Mouse (Mus musculus) kidney, adult 2 months (tissue): Measurements from ENCODE around the gene Ror2. TPM values are rescaled to one million over a fixed set of nuclear protein-coding genes. Genes with fewer than 3 reads are reported as not detected.
A peak's percentile ranks its signal among the peaks of the same experiment; 100 is the strongest.

Experiments
- DNase-seq: peaks from one replicate; pipeline ENCODE4 v3.0.0; 2021
- H3K27ac ChIP-seq: fragments of 200-500 bp; 2 replicates; pipeline ENCODE4 v1.5.1; 2012; ENCODE audit warnings: low read depth, low read length, control low read depth, inconsistent platforms; ENCODE audit not compliant: insufficient read depth
- H3K27me3 ChIP-seq: fragments of 200-500 bp; replicated peaks from 2 replicates; pipeline ENCODE4 v1.6.1; 2012; ENCODE audit warnings: mild to moderate bottlenecking, moderate library complexity, low read length, inconsistent platforms; ENCODE audit not compliant: control insufficient read depth, insufficient read depth
- H3K36me3 ChIP-seq: fragments of 200-500 bp; 2 replicates; pipeline ENCODE4 v1.6.1; 2012; ENCODE audit warnings: mild to moderate bottlenecking, moderate library complexity, low read length, inconsistent platforms; ENCODE audit not compliant: control insufficient read depth, insufficient read depth
- H3K4me1 ChIP-seq: fragments of 200-500 bp; 2 replicates; pipeline ENCODE4 v1.6.1; 2011; ENCODE audit warnings: low read length; ENCODE audit not compliant: control insufficient read depth, insufficient read depth
- H3K4me3 ChIP-seq: fragments of 200-500 bp; 2 replicates; pipeline ENCODE4 v1.5.1; 2011; ENCODE audit warnings: mild to moderate bottlenecking, low read depth, low read length, control low read depth; ENCODE audit not compliant: insufficient read depth
- CTCF ChIP-seq: fragments of 200-500 bp; conservative IDR thresholded peaks from 2 replicates; pipeline ENCODE4 v1.5.1; 2011; ENCODE audit warnings: low read depth, mild to moderate bottlenecking, control low read depth, low read length, moderate library complexity, mixed read lengths; ENCODE audit not compliant: insufficient read depth, insufficient read length
- POLR2A ChIP-seq: fragments of 200-500 bp; IDR thresholded peaks from one replicate; pipeline ENCODE4 v1.6.1; 2011; ENCODE audit warnings: low read depth, low read length, control low read depth
- WGBS: fragments of 180-500 bp; shearing (Covaris S2); methylation state at CpG from one replicate; pipeline ENCODE4 v1.1.7; 2018; 5-methylcytosine and 5-hydroxymethylcytosine counted together
- polyA plus RNA-seq: library from polyadenylated mRNA; depleted of rRNA; stranded (reverse); fragments of >200 nt; gene quantifications from 2 replicates; pipeline ENCODE4 v1.2.3, GENCODE M21; 2012

Gene Ror2
- polyA plus RNA-seq, 1 experiment: 3.7 TPM

GRCm38 (mm10) chr13:53233381-53233780, 52.5 kb downstream of the Ror2 start:
- 27% methylated on average over 9 of the region's 9 CpGs for WGBS
- Histone ChIP-seq H3K27ac (no peak overlapping the region), H3K4me3 (no peak overlapping the region), H3K36me3 (no peaks in the 10 kb centered on the region), H3K27me3 (no peaks in the 10 kb centered on the region), H3K4me1 (no peaks in the 10 kb centered on the region)
- peak; percentile 25 for DNase-seq
- TF ChIP-seq POLR2A (no peak), CTCF (no peak)

- no peaks in the 10 kb centered on the region for H3K27me3 ChIP-seq
- H3K4me1 ChIP-seq: no peaks in the 10 kb centered on the region
- TF ChIP-seq CTCF: no peak
- TF ChIP-seq POLR2A: no peak
- DNase-seq: no peak
- 77% methylated on average over 7 of the region's 7 CpGs for WGBS
- no peaks in the 10 kb centered on the region for H3K36me3 ChIP-seq
- H3K4me3 ChIP-seq: no peak overlapping the region
- no peak overlapping the region for H3K27ac ChIP-seq
Measured at GRCm38 (mm10) chr13:53232419-53232818, 53.5 kb downstream of the Ror2 start.

- no peaks in the 10 kb centered on the region for H3K4me1 ChIP-seq
Measured at GRCm38 (mm10) chr13:53230446-53231161, 55.3 kb downstream of the Ror2 start.

GRCm38 (mm10) chr13:53227019-53227418, 58.9 kb downstream of the Ror2 start:
- 35% methylated on average over 6 of the region's 6 CpGs for WGBS
- Histone ChIP-seq H3K27me3 (no peaks in the 10 kb centered on the region), H3K27ac (no peak overlapping the region), H3K4me3 (no peak overlapping the region), H3K36me3 (no peaks in the 10 kb centered on the region), H3K4me1 (no peaks in the 10 kb centered on the region)
- DNase-seq: peak; percentile 38
- no peak for TF ChIP-seq POLR2A
- no peak for TF ChIP-seq CTCF

More at GRCm38 (mm10) chr13:53230446-53231161, 55.3 kb downstream of the Ror2 start:
- no peaks in the 10 kb centered on the region for H3K36me3 ChIP-seq
- TF ChIP-seq CTCF (no peak), POLR2A (no peak)
- H3K4me3 ChIP-seq: no peak overlapping the region
- H3K27me3 ChIP-seq: no peaks in the 10 kb centered on the region
- no peak overlapping the region for H3K27ac ChIP-seq
- 71% methylated on average over 18 of the region's 18 CpGs for WGBS
- no peak for DNase-seq

GRCm38 (mm10) chr13:53226461-53226860, 59.5 kb downstream of the Ror2 start:
- no peaks in the 10 kb centered on the region for H3K27me3 ChIP-seq
- no peaks in the 10 kb centered on the region for H3K4me1 ChIP-seq
- WGBS: 55% methylated on average over 7 of the region's 7 CpGs
- TF ChIP-seq POLR2A (no peak), CTCF (no peak)
- no peak overlapping the region for H3K4me3 ChIP-seq
- H3K36me3 ChIP-seq: no peaks in the 10 kb centered on the region
- no peak overlapping the region for H3K27ac ChIP-seq
- peak; percentile 15 for DNase-seq

- no peak for DNase-seq
Measured at GRCm38 (mm10) chr13:53225925-53226324, 60.0 kb downstream of the Ror2 start.

GRCm38 (mm10) chr13:53221176-53221575, 64.7 kb downstream of the Ror2 start:
- Histone ChIP-seq H3K27ac (no peak overlapping the region), H3K4me3 (no peak overlapping the region), H3K4me1 (no peaks in the 10 kb centered on the region), H3K36me3 (no peaks in the 10 kb centered on the region), H3K27me3 (no peaks in the 10 kb centered on the region)
- WGBS: 89% methylated on average over 6 of the region's 6 CpGs
- no peak for TF ChIP-seq CTCF
- DNase-seq: no peak

More at GRCm38 (mm10) chr13:53225925-53226324, 60.0 kb downstream of the Ror2 start:
- Histone ChIP-seq H3K4me3 (no peak overlapping the region), H3K36me3 (no peaks in the 10 kb centered on the region), H3K4me1 (no peaks in the 10 kb centered on the region), H3K27me3 (no peaks in the 10 kb centered on the region), H3K27ac (no peak overlapping the region)
- over 99% methylated on average over 3 of the region's 3 CpGs for WGBS
- TF ChIP-seq CTCF (no peak), POLR2A (no peak)

- WGBS: 92% methylated on average over 10 of the region's 10 CpGs
- H3K36me3 ChIP-seq: no peaks in the 10 kb centered on the region
- H3K27ac ChIP-seq: no peak overlapping the region
- TF ChIP-seq POLR2A: no peak
- no peak for TF ChIP-seq CTCF
- no peak overlapping the region for H3K4me3 ChIP-seq
- H3K27me3 ChIP-seq: no peaks in the 10 kb centered on the region
- DNase-seq: no peak
- no peaks in the 10 kb centered on the region for H3K4me1 ChIP-seq
Measured at GRCm38 (mm10) chr13:53219889-53220288, 66.0 kb downstream of the Ror2 start.
